In the genomic region with DNA sequence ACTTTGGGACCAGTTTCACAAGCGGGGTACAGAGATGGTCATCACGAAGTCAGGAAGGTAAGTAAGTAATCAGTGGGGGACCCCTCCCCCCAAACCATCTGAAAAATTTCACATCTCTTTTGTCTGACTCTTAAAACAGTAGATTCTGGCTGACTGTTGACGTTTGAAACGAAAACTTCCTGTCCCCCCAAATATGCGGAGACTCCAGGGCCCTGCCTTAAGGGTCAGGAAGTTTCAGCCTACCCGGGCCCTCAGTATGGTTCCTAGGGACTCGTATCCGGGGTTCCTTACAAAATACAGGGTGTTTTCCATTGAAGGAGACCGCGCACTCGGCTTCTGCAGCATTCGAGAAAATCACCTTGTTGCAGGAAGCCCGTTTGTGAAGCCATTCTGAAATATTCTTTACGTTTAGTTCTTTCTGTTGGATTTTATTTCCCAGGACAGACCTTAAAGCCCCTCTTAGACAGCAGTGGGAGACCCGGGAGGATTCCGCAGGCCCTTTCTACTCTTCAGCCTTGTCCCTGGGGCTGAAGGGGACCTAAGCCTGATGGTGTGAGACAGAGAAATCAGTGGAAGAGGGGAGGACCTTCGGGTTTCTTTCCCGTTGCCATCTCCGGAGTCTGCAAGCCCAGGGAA, we compare ENCODE assay signal across 9 mouse cellular contexts. TPM values are rescaled to one million over a fixed set of nuclear protein-coding genes. Genes with fewer than 3 reads are reported as not detected.
DNase-seq lines count a peak whose midpoint lies in the region; ATAC-seq and TF ChIP-seq lines count a peak whose summit lies in the region.
"Had no signal": no experiment of that assay in that cellular context is flagged by ENCODE, and none has a peak within 500 bp of the region (broad histone marks: within the 10 kb centered on the region; RNA-seq: fewer than 3 reads in every experiment).

No protein-coding gene starts in this region.

- H3K4me1 ChIP-seq in kidney, embryonic 14.5 days (ENCODE audit: control insufficient read depth, insufficient read depth, low read length): peaks cover 18% of the 10 kb centered on the region
- peaks cover 16% of the 10 kb centered on the region for H3K4me1 ChIP-seq in hindbrain, embryonic 13.5 days (replicated peaks)
- H3K4me1 ChIP-seq in midbrain, embryonic 14.5 days (ENCODE audit: control insufficient read depth, insufficient read depth, low read length): no peaks in the 10 kb centered on the region

- no peaks in the 10 kb centered on the region for H3K9me3 ChIP-seq in kidney, embryonic 14.5 days (ENCODE audit: control insufficient read depth, low read length)
- H3K9me3 ChIP-seq in hindbrain, embryonic 13.5 days: no peaks in the 10 kb centered on the region
- no peaks in the 10 kb centered on the region for H3K9me3 ChIP-seq in midbrain, embryonic 14.5 days (ENCODE audit: control insufficient read depth, low read length)

- TF ChIP-seq POLR2A in brain, embryonic 14.5 days (IDR thresholded peaks at IDR 0.05; ENCODE audit: borderline replicate concordance, extremely low read depth, insufficient read depth, insufficient read length, poor library complexity, severe bottlenecking): no peak

- peak overlapping the region; percentile 63 for H3K4me3 ChIP-seq in kidney, embryonic 14.5 days (ENCODE audit: low read length)
- H3K4me3 ChIP-seq in hindbrain, embryonic 13.5 days: peak overlapping the region; percentile 29
- H3K4me3 ChIP-seq in midbrain, embryonic 14.5 days (replicated peaks; ENCODE audit: low read depth, low read length): peak overlapping the region; percentile 13; the same call in 1 of the 2 replicates

- no peak for TF ChIP-seq CTCF in brain, embryonic 14.5 days (IDR thresholded peaks at IDR 0.05; ENCODE audit: borderline replicate concordance, extremely low read depth, insufficient read depth, insufficient read length)

- H3K27me3 ChIP-seq in kidney, embryonic 14.5 days (ENCODE audit: control insufficient read depth, insufficient read depth, low read length): peaks cover 61% of the 10 kb centered on the region
- H3K27me3 ChIP-seq in hindbrain, embryonic 13.5 days: peaks cover 100% of the 10 kb centered on the region
- H3K27me3 ChIP-seq in midbrain, embryonic 14.5 days (ENCODE audit: control insufficient read depth, insufficient read depth, low read length): peaks cover 90% of the 10 kb centered on the region

- ATAC-seq in kidney, embryonic 14.5 days (ENCODE audit: low FRiP score, low TSS enrichment): no peak
- ATAC-seq in hindbrain, embryonic 13.5 days (ENCODE audit: low FRiP score): no peak
- ATAC-seq in midbrain, embryonic 14.5 days (ENCODE audit: low FRiP score, low TSS enrichment): no peak

- H3K36me3 ChIP-seq in kidney, embryonic 14.5 days (ENCODE audit: control insufficient read depth, insufficient read depth, low read length): peaks cover 10% of the 10 kb centered on the region; the same call in 1 of the 2 replicates
- H3K36me3 ChIP-seq in hindbrain, embryonic 13.5 days: no peaks in the 10 kb centered on the region
- H3K36me3 ChIP-seq in midbrain, embryonic 14.5 days (ENCODE audit: control insufficient read depth, insufficient read depth, low read length): no peaks in the 10 kb centered on the region

- no peak for DNase-seq in kidney, adult 8-10 months
- DNase-seq in brain, embryonic 14.5 days (ENCODE audit: low read depth): peak; percentile 48
- peak; percentile 52 for DNase-seq in midbrain, embryonic 14.5 days
- no peak for DNase-seq in frontal cortex, postnatal 14 days (ENCODE audit: low spot score in 2 of 2)
- no peak for DNase-seq in ovary, adult 18-20 months (ENCODE audit: low spot score)
- no peak for DNase-seq in right cerebral cortex, postnatal 4 days
- DNase-seq: gastrocnemius, postnatal 25 days had no signal

- WGBS in kidney, embryonic 14.5 days: 1% methylated on average over 19 of the region's 19 CpGs
- WGBS in hindbrain, embryonic 13.5 days: under 1% methylated on average over 19 of the region's 19 CpGs
- WGBS in midbrain, embryonic 14.5 days: 1% methylated on average over 19 of the region's 19 CpGs

- peak overlapping the region; percentile 92 for H3K9ac ChIP-seq in kidney, embryonic 14.5 days (ENCODE audit: low read depth, low read length)
- 0 out of 2 replicates have a peak overlapping the region, but pooled peaks have one; percentile 43 for H3K9ac ChIP-seq in hindbrain, embryonic 13.5 days
- H3K9ac ChIP-seq in midbrain, embryonic 14.5 days (replicated peaks; ENCODE audit: low read length): no peak overlapping the region

- peak overlapping the region; percentile 97 for H3K27ac ChIP-seq in kidney, embryonic 14.5 days (ENCODE audit: low read depth, low read length)
- no peak overlapping the region for H3K27ac ChIP-seq in hindbrain, embryonic 13.5 days
- no peak overlapping the region for H3K27ac ChIP-seq in midbrain, embryonic 14.5 days (replicated peaks; ENCODE audit: low read depth, low read length)

- H3K4me2 ChIP-seq in kidney, embryonic 14.5 days (replicated peaks; ENCODE audit: low read depth, low read length): peak overlapping the region; percentile 64
- H3K4me2 ChIP-seq in hindbrain, embryonic 13.5 days: peak overlapping the region; percentile 53
- H3K4me2 ChIP-seq in midbrain, embryonic 14.5 days (ENCODE audit: low read length): no peak overlapping the region; the same call in 1 of the 2 replicates

RNA-seq across cellular contexts. Expression of gene Tbx3, which starts 2.0 kb away (rescaled TPM):
- 31.7 and 53.3 TPM in 2 replicates for polyA plus RNA-seq in kidney, embryonic 14.5 days (2014; fragmentation: Nextera tagmentation; extraction: Ambion mirVana)
- polyA plus RNA-seq in brain, embryonic 14.5 days (2012; rRNA removed): 1.0 and 3.0 TPM in 2 replicates
- 5.3 and 6.0 TPM in 2 replicates for polyA plus RNA-seq in hindbrain, embryonic 13.5 days (2015; fragmentation: Nextera tagmentation; extraction: Ambion mirVana)
- polyA plus RNA-seq in midbrain, embryonic 14.5 days (2014; fragmentation: Nextera tagmentation; extraction: Ambion mirVana): 0.39 and 2.4 TPM in 2 replicates

Comparison
In these comparisons a context has a peak if more than half of its experiments do, and no peak if none do; other contexts are left out.
1. H3K4me3 ChIP-seq: peak in every context shown above with its lines; median percentile 63 in kidney, embryonic 14.5 days; 29 in hindbrain, embryonic 13.5 days; 13 in midbrain, embryonic 14.5 days.
2. DNase-seq: peak in brain, embryonic 14.5 days (single experiment) and midbrain, embryonic 14.5 days (single experiment); none in kidney, adult 8-10 months (0 of 2), frontal cortex, postnatal 14 days (0 of 2), ovary, adult 18-20 months (single experiment) and right cerebral cortex, postnatal 4 days (single experiment).